Mouse (Mus musculus) urinary bladder, postnatal 14 days (tissue): ENCODE measurements around the gene Gm45837.

Experiments
- DNase-seq: peaks from one replicate; pipeline ENCODE4 v3.0.0; 2021; ENCODE audit warnings: low spot score

Gm45837 gene

GRCm38 (mm10) chr7:101465850-101466580 is 55.3 kb downstream of the Gm45837 start:
- DNase-seq, result no peak

GRCm38 (mm10) chr7:101466581-101467081 is 55.9 kb downstream of the Gm45837 start:
- DNase-seq, result no peak

DNA sequence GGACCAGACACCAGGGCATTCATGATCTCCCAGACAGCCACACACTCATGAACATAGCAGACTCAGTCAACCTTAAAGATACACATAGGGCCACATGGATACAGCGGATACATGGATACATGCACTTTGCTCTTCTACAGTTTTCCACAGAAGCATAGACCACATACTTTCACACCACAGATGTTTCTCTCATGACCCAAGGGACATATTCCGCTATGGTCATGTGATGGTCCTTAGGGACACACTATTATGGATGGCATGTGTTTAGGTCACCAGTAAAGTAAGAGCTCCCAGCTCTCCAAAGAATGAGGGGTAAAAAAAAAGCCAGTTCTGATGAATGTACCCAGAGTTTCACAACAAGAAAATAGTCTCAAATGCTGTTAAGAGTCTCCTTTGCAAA is 60.7 kb downstream of the Gm45837 start:
- DNase-seq, result no peak

GRCm38 (mm10) chr7:101471968-101472480 is 61.3 kb downstream of the Gm45837 start:
- DNase-seq, result no peak

DNA sequence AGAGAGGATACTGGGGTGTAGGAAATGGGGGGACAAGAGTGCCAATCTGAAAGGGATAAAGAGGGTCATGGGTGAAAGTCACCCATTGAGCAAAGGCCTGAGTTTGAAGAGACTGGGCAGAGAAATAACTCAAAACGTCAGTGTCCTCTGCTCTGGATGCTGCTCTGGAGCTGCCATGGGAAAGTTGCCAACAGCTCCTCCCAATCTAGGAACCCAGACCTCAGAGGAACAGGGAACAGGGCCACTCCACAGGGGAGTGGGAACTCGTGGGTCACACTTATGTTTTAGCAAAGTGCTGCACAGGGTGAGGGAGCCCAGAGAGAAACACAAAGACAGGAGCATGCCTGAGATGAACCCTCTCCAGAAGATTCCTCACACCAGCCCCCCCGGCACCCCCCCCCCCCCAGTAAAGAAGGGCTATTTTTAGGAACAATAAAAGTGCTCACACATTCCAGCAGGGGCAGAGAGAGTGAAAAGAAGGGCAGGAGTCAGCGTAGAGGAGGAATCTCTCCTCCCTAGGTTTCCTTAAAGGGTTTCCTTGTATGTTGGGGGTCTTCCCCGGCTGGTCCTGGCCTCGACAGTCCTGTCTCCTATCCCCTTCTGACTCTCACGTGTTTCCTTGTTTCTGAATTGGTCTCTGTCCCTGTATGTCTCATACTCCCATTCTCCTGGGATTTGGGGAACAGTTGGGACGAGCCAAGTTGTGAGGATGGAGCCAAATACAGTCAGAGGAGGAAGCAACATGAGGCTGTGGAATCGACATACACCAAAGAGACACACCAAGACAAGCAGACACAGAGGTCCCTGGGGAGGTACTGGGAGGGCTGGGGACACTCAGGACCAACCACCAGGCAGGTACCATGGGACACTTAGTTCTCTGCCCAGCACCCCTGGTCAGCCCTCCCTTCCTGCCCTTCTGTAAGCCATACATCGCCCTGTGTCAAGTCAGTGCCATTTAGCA is 62.2 kb downstream of the Gm45837 start:
- peak; percentile 41 for DNase-seq

GRCm38 (mm10) chr7:101474399-101474811 is 63.7 kb downstream of the Gm45837 start:
- DNase-seq, result peak; percentile 65

- no peak for DNase-seq
These were observed 65.3 kb downstream of the Gm45837 start for GRCm38 (mm10) chr7:101476028-101476427.

DNA sequence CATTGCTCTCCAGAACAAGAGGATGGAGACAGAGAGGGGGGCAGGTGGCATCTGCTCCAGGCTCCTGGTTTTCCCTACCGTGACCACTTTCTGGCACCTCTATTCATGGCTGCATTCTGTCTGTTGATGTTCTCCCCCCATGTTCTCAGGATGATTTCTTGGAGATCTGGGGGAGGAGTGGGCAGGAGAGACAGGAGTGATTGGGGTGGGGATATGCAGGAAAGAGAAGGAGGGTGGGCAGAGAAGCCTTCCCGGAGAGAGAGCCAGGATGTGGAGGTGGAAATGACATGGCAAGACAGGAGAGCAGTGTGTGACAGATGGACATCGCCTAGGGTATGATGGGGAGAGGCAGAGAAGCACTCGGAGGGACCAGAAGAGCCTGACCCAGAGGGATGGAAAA is 65.8 kb downstream of the Gm45837 start:
- DNase-seq, result no peak

DNA sequence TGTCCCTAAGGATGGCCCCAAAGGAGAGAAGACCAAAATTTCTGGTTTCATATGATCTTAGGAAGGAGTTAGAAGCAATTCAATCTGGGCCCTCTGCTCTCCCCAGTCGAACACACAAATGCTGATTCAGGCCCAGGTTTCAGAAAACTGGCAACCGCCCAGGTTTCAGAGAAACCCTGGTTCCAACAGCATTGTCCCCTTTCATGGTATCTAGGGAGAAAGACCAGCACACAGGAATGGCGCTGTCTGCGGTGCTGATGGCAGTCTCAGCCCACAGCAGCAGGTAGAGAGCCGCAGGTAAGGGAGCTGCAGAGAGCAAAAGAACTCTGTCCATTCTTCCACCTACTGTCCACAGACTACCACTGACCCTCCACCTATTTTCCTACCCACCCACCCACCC is 66.5 kb downstream of the Gm45837 start:
- DNase-seq, result no peak

- DNase-seq, result no peak
These were observed 67.4 kb downstream of the Gm45837 start for GRCm38 (mm10) chr7:101478099-101478498.

DNA sequence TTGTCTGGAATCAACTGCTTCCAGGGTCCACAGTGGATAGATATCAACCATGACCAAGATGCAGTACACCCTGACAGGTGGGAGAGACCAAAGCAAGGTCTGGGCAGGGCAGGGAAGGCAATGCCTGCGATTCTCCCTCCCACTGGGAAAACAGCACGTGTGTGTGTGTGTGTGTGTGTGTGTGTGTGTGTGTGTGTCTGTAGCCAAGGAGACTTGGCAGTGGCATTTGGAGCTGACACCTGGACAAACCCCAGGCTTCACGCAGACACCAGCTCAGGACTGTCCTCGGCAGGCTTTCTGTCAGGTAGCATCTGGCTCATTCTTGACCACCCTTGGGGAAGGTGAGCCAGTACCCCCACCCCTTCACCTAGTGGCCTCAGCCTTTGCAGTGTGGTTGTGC is 69.2 kb downstream of the Gm45837 start:
- no peak for DNase-seq

DNA sequence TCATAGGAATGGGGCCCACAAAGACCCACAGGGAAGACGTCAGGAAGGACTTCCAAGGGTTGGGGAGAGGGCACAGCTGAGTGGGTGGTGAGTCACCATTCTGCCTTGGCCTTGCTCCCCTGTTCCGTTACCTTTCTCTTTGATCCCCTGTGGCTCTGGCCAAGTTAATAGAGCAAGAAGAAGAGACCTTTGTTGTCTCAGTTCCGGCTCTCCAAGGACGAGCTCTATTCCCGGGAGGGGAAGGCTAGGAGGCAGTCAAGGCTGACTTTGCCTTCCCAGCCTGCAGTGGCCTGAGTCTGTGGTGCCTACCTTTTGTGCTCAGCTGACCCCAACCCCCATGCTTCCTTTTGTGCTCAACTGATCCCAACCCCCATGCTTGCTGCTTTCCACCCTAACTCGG is 70.0 kb downstream of the Gm45837 start:
- DNase-seq, result no peak

DNA sequence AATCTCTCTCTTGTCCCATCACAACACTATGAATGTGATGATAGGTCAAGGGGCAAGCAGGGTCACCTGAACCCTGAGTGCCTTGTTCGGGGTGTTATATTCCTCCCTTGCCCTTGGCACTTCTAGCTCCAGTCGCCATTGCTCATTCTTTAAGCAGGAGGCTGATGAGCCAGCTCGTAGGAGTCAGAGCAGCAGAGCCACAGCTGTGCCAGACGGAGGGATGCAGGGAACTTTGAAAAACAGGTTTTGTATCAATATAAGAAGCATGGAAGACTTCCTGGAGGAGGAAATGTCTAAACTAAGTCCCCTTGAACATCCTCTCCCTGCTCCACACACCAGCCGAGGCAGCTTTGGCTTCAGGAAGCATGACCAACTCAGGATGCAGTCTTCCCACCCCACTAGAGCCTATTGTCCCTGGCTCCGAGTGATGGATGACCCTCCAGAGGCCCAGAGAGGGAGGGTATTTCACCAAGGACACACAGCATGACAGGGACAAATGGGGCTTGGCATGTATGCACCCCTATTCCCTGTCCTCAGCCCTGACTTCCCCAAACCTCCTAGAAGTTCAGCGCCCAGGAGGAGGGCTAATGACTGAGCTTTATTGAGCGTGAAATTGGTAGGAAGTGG is 71.3 kb downstream of the Gm45837 start:
- no peak for DNase-seq

DNA sequence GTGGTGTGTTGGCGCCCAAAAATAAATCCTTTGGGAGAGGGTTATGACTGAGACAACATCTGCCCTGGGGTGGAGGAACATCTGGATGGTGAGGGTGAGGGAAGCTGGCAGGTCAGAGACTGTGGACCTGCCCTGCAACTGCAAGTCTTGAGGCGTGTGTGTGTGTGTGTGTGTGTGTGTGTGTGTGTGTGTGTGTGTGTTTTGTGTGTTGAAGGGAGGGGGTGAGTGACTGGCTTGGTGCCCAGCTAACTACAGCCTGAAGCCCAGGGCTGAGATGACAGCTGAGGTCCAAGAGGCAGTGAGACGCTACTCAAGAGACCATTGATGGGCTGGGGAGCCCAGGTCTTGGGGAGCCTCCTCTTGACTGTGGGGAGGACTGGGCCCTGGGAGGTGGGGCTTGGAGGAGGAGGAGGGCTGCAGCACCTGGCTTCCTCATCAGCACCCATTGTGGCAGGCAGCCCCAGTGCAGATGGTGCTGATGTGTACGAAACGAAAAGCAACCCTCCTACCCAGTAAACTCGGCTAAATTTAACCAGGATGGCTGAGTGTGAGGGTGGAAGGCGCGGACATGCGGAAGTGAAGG is 71.9 kb downstream of the Gm45837 start:
- DNase-seq, result no peak

- DNase-seq, result no peak
These were observed 72.9 kb downstream of the Gm45837 start for GRCm38 (mm10) chr7:101483498-101484115.

GRCm38 (mm10) chr7:101487102-101487501 is 76.4 kb downstream of the Gm45837 start:
- no peak for DNase-seq

GRCm38 (mm10) chr7:101490952-101491351 is 80.3 kb downstream of the Gm45837 start:
- no peak for DNase-seq

- DNase-seq, result no peak
These were observed 87.7 kb downstream of the Gm45837 start for GRCm38 (mm10) chr7:101498385-101498784.

GRCm38 (mm10) chr7:101499251-101499650 is 88.6 kb downstream of the Gm45837 start:
- no peak for DNase-seq

- DNase-seq, result no peak
These were observed 89.0 kb downstream of the Gm45837 start for GRCm38 (mm10) chr7:101499701-101500100.

- no peak for DNase-seq
These were observed 90.5 kb downstream of the Gm45837 start for GRCm38 (mm10) chr7:101501236-101501635.
